Mouse (Mus musculus) liver, embryonic 14.5 days (tissue): ENCODE data around the gene Slc27a5.

Source experiments
- CTCF ChIP-seq: IDR thresholded peaks from 2 replicates; pipeline ENCODE4 v1.5.1; 2016; ENCODE audit warnings: antibody characterized with exemption, low read depth, control low read depth
- EP300 ChIP-seq: IDR thresholded peaks from 2 replicates; pipeline ENCODE4 v1.6.1; 2016; ENCODE audit warnings: antibody characterized with exemption, low read depth

GRCm38 (mm10) chr7:12986906-12987305 is 11.1 kb downstream of the Slc27a5 start:
- no peak for TF ChIP-seq EP300
- no peak for TF ChIP-seq CTCF
